Mouse (Mus musculus): ENCODE measurements around the gene C87436. TPM values are rescaled to one million over a fixed set of nuclear protein-coding genes. Genes with fewer than 3 reads are reported as not detected.

The C87436 gene
- 24.4 and 25.5 TPM in 2 replicates for polyA plus RNA-seq (2015; fragmentation: Nextera tagmentation; extraction: Ambion mirVana)

- under 1% methylated on average over 59 of the region's 59 CpGs for WGBS
- H3K27me3 ChIP-seq: no peaks in the 10 kb centered on the region
- peaks cover 52% of the 10 kb centered on the region for H3K36me3 ChIP-seq
- H3K9ac ChIP-seq: peak within 1 kb of the TSS; percentile 84
- peak within 1 kb of the TSS; percentile 82 for H3K4me3 ChIP-seq (replicated peaks)
- no peaks in the 10 kb centered on the region for H3K9me3 ChIP-seq (replicated peaks)
- H3K4me1 ChIP-seq: peaks cover 10% of the 10 kb centered on the region
- peak within 1 kb of the TSS; percentile 82 for H3K4me2 ChIP-seq
- H3K27ac ChIP-seq: peak within 1 kb of the TSS; percentile 97
- peak; percentile 94 for ATAC-seq (replicated peaks; ENCODE audit: low FRiP score)
Measured at GRCm38 (mm10) chr6:86438272-86439118, at the start of gene C87436. TSS of gene C87436 (plus strand) at chr6:86438374.

DNA sequence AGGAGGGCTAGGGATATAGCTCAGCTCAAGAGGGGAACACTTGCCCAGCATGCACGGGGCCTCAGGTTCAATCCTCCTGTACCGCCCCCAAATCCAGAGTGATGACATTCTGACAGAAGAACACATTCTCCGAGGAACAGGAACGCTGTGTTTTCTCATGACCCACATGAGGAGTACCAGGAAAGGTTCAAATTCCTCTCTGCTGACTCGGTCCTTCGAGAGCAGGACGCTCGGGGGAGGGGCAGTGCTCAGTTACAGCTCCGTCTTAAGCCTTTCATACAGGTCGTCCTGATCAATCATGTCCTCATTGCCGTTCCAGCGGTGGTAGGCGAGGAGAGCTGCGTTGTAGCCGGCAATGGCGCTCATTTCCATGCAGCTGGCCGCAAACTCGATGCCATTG, 49.7 kb upstream of the C87436 start:
- ATAC-seq (replicated peaks; ENCODE audit: low FRiP score): no peak
- Histone ChIP-seq H3K4me3 (replicated peaks) (no peak overlapping the region), H3K36me3 (peaks cover 74% of the 10 kb centered on the region), H3K27me3 (no peaks in the 10 kb centered on the region), H3K9ac (no peak overlapping the region), H3K27ac (peak overlapping the region; percentile 79), H3K4me2 (no peak overlapping the region), H3K4me1 (peaks cover 18% of the 10 kb centered on the region; the same call in 1 of the 2 replicates), H3K9me3 (replicated peaks) (no peaks in the 10 kb centered on the region)
- 76% methylated on average over 18 of the region's 18 CpGs for WGBS

DNA sequence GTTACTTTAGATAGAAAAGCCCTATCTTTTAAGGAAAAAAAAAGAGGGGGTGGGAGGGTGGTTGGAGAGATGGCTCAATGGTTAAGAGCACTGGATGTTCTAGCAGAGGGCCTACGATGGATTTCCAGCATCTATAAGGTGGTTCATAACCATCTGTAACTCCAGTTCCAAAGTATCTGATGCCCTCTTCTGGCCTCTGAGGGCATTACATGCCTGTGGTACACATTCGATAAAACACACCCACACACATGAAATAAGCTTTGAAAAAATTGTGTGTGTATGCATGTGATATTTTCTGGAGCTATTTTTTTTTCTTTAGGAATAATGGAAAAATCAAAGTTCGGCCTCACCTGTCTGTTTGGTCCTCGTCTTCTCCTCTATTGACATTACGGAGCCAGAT, 46.8 kb upstream of the C87436 start:
- Histone ChIP-seq H3K4me3 (replicated peaks) (no peak overlapping the region), H3K9me3 (replicated peaks) (no peaks in the 10 kb centered on the region), H3K27ac (no peak overlapping the region), H3K9ac (no peak overlapping the region), H3K27me3 (no peaks in the 10 kb centered on the region), H3K4me1 (peaks cover 34% of the 10 kb centered on the region), H3K4me2 (no peak overlapping the region), H3K36me3 (peaks cover 71% of the 10 kb centered on the region)
- ATAC-seq (replicated peaks; ENCODE audit: low FRiP score): no peak
- 95% methylated on average over 5 of the region's 5 CpGs for WGBS

DNA sequence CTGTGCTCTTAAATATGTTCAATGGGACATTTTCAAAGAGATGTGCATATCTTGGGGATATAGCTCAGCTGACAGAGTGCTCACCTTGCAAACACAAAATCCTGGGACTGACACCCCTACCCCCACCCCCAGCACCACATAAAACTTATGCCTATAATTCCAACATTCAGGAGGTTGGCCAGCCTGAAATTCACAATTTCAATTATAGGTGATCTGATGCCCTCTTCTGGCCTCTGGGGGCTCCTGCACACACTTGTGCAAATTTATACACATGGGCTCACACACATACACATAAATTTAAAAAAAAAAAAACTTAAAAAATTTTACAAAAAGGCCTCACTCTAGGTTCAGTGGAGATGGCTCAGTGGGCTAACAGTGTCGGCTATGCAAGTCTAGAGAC, 45.0 kb upstream of the C87436 start:
- Histone ChIP-seq H3K4me3 (replicated peaks) (no peak overlapping the region), H3K9ac (no peak overlapping the region), H3K27ac (no peak overlapping the region), H3K4me2 (no peak overlapping the region), H3K4me1 (peaks cover 28% of the 10 kb centered on the region), H3K27me3 (no peaks in the 10 kb centered on the region), H3K9me3 (replicated peaks) (no peaks in the 10 kb centered on the region), H3K36me3 (peaks cover 57% of the 10 kb centered on the region)
- 100% methylated on average over 1 of the region's 1 CpGs for WGBS
- ATAC-seq (replicated peaks; ENCODE audit: low FRiP score): no peak

DNA sequence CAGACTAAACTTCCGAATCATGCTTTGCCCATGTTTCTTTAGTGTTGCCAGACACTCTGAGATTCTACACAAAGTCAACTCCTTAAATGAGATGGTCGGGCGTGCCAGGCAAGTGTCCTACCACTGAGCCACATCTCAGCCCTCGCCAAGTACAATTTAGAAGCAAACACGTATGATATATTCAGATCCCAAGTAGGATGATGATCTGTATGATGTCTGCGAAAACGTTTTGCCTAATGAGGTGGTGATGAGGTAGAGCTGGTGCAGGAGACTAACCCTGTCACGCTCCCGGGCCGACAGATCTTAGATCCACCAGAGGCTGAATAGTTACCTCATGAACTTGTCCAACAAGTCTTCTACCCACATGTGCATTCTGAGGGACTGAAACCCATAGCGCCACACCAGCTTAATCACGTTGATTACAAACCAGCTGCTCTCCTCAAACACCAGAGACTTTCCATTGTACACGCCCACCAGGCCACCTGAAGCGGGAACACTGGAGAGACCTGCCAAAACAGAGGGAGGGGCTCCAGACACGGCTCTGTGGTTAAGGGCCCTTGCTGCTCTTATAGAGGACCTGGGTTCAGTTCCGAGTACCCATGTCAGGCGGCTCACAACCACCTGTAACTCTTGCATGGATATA, 44.0 kb upstream of the C87436 start:
- 88% methylated on average over 17 of the region's 17 CpGs for WGBS

GRCm38 (mm10) chr6:86395021-86395420, 43.2 kb upstream of the C87436 start:
- H3K9ac ChIP-seq: no peak overlapping the region
- H3K27ac ChIP-seq: no peak overlapping the region
- peaks cover 23% of the 10 kb centered on the region for H3K4me1 ChIP-seq
- H3K9me3 ChIP-seq (replicated peaks): no peaks in the 10 kb centered on the region
- H3K4me2 ChIP-seq: peak overlapping the region; percentile 84
- no peaks in the 10 kb centered on the region for H3K27me3 ChIP-seq
- H3K4me3 ChIP-seq (replicated peaks): no peak overlapping the region
- WGBS: 89% methylated on average over 9 of the region's 9 CpGs
- peaks cover 39% of the 10 kb centered on the region for H3K36me3 ChIP-seq
- ATAC-seq (replicated peaks; ENCODE audit: low FRiP score): no peak

More for the DNA sequence above, 44.0 kb upstream of the C87436 start:
- Histone ChIP-seq H3K4me1 (peaks cover 23% of the 10 kb centered on the region), H3K4me2 (no peak overlapping the region), H3K27me3 (no peaks in the 10 kb centered on the region), H3K9ac (no peak overlapping the region), H3K9me3 (replicated peaks) (no peaks in the 10 kb centered on the region), H3K4me3 (replicated peaks) (no peak overlapping the region), H3K27ac (no peak overlapping the region), H3K36me3 (peaks cover 47% of the 10 kb centered on the region)
- no peak for ATAC-seq (replicated peaks; ENCODE audit: low FRiP score)

DNA sequence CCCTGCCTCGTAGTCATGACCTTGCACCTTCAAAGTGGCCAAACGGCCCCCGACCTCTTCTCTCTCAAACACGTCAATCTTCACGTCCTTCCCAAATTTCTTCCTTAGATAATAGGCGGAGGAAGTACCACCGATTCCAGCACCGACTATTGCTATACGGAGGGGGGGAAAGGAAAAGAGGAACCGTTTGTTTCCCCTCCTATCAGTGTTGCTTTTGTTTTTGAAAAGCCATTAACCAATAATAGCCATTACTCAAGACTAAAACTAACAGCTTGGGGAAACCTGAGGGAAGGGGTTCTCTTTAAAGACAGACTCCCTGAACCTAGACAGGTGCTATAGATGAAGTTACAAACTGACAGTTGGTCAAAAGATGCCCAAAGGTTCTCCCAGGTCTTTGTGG, 42.2 kb upstream of the C87436 start:
- Histone ChIP-seq H3K4me1 (peaks cover 27% of the 10 kb centered on the region), H3K27ac (no peak overlapping the region), H3K9ac (peak overlapping the region; percentile 95), H3K9me3 (replicated peaks) (no peaks in the 10 kb centered on the region), H3K27me3 (no peaks in the 10 kb centered on the region), H3K4me3 (replicated peaks) (peak overlapping the region; percentile 88), H3K4me2 (peak overlapping the region; percentile 84), H3K36me3 (peaks cover 30% of the 10 kb centered on the region)
- no peak for ATAC-seq (replicated peaks; ENCODE audit: low FRiP score)
- 25% methylated on average over 10 of the region's 10 CpGs for WGBS

DNA sequence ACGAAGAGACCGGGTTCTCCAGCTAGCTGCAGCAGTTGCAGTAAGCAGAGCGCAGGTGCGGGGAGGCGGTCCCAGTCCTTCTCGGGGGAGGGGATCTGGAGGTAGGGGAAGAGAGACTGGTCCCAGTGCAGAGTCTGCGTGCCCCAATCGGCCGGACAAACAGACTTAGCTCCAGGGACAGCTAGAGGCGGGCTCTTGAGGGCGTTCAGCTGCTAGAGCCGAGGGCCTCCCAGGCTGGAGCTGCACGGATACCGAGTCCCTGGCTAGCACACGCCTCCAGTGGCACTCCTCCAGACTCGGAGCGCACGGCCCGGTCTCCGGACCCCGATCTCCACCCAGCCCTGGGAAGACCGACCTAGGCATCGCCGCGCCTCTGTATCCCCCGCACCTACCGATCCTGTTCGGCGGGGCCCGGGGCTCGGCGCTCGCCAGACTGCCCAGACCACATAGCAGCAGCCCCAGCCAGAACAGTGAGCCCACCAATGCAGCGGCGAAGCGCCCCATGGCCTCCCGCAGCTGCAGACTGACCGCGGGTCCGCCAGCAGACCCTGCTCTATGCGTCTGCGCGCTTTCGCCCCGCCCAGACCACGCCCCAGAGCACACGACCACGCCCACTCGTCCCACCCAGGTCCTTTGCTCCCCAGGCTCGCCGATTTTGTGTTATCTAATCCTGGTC, 41.5 kb upstream of the C87436 start, which contains the start of gene Pcyox1:
Gene Pcyox1, minus strand, starts transcription at position 574 of the 676 bp plus-strand sequence.
- peaks cover 22% of the 10 kb centered on the region for H3K36me3 ChIP-seq
- WGBS: 0% methylated on average over 51 of the region's 51 CpGs
- ATAC-seq (replicated peaks; ENCODE audit: low FRiP score): peak; percentile 96

GRCm38 (mm10) chr6:86397257-86397980, 40.8 kb upstream of the C87436 start:
- 6% methylated on average over 14 of the region's 14 CpGs for WGBS
- Histone ChIP-seq H3K9me3 (replicated peaks) (no peaks in the 10 kb centered on the region), H3K27me3 (no peaks in the 10 kb centered on the region), H3K4me3 (replicated peaks) (peak overlapping the region; percentile 88), H3K9ac (peak overlapping the region; percentile 95), H3K4me2 (peak overlapping the region; percentile 84), H3K27ac (peak overlapping the region; percentile 95), H3K4me1 (peaks cover 27% of the 10 kb centered on the region), H3K36me3 (peaks cover 15% of the 10 kb centered on the region)
- ATAC-seq (replicated peaks; ENCODE audit: low FRiP score): no peak

More for the DNA sequence above, 41.5 kb upstream of the C87436 start, which contains the start of gene Pcyox1:
- Histone ChIP-seq H3K27ac (peak within 1 kb of the TSS; percentile 95), H3K27me3 (no peaks in the 10 kb centered on the region), H3K9me3 (replicated peaks) (no peaks in the 10 kb centered on the region), H3K9ac (peak within 1 kb of the TSS; percentile 95), H3K4me3 (replicated peaks) (peak within 1 kb of the TSS; percentile 88), H3K4me1 (peaks cover 27% of the 10 kb centered on the region), H3K4me2 (peak within 1 kb of the TSS; percentile 84)

DNA sequence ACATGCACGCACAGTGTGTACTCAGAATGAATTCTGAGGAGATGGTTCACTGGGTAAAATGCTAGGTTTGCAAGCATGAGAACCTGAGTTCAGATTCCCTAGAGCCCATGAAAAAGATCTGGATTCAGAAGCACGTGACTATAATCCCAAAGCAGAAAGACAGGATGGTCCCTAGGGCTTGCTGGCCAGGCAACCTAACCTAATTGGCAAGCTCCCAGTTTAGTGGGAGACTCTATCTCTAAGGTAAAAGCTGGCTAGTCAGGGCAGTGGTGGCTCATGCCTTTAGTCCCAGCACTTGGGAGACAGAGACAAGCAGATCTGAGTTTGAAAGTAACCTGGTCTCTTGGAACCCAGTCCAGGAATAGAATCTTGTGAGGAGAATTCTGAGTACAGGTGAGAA, 39.2 kb upstream of the C87436 start:
- Histone ChIP-seq H3K4me3 (replicated peaks) (no peak overlapping the region), H3K4me1 (peaks cover 33% of the 10 kb centered on the region), H3K27me3 (no peaks in the 10 kb centered on the region), H3K9me3 (replicated peaks) (no peaks in the 10 kb centered on the region), H3K36me3 (peaks cover 4% of the 10 kb centered on the region; the same call in 1 of the 2 replicates), H3K9ac (no peak overlapping the region), H3K4me2 (no peak overlapping the region), H3K27ac (no peak overlapping the region)
- no peak for ATAC-seq (replicated peaks; ENCODE audit: low FRiP score)
- 83% methylated on average over 2 of the region's 2 CpGs for WGBS

- no peak for ATAC-seq (replicated peaks; ENCODE audit: low FRiP score)
- H3K9ac ChIP-seq: no peak overlapping the region
Measured at GRCm38 (mm10) chr6:86399995-86400394, 38.2 kb upstream of the C87436 start.

More at GRCm38 (mm10) chr6:86399995-86400394, 38.2 kb upstream of the C87436 start:
- WGBS: 81% methylated on average over 2 of the region's 2 CpGs
- Histone ChIP-seq H3K4me2 (no peak overlapping the region), H3K4me1 (peaks cover 29% of the 10 kb centered on the region), H3K27ac (no peak overlapping the region), H3K27me3 (no peaks in the 10 kb centered on the region), H3K9me3 (replicated peaks) (no peaks in the 10 kb centered on the region), H3K4me3 (replicated peaks) (no peak overlapping the region), H3K36me3 (no peaks in the 10 kb centered on the region)

Data from kidney, embryonic 15.5 days (tissue).